Mouse (Mus musculus) frontal cortex, adult (tissue): Measurements from ENCODE around the gene Dusp28.
A peak's percentile ranks its signal among the peaks of the same experiment; 100 is the strongest.

ENCODE experiments used
- ATAC-seq: cut with Nextera tagmentation; 2 replicates; pipeline ENCODE4 v1.9.2; 2017; ENCODE audit warnings: mild to moderate bottlenecking, moderate library complexity, mixed read lengths; ENCODE audit not compliant: low TSS enrichment

Dusp28 gene

GRCm38 (mm10) chr1:92906779-92907631, at the start of gene Dusp28:
Dusp28 (plus strand) TSS chr1:92906981.
- ATAC-seq = peak; percentile 53

- ATAC-seq = peak; percentile 47
Observed at GRCm38 (mm10) chr1:92861503-92861902, 45.3 kb upstream of the Dusp28 start.

- ATAC-seq = no peak
Observed at GRCm38 (mm10) chr1:92863268-92863667, 43.5 kb upstream of the Dusp28 start.

GRCm38 (mm10) chr1:92866170-92866569, 40.6 kb upstream of the Dusp28 start:
- ATAC-seq = no peak

- no peak for ATAC-seq
Observed at GRCm38 (mm10) chr1:92869985-92870384, 36.8 kb upstream of the Dusp28 start.

- ATAC-seq = no peak
Observed at GRCm38 (mm10) chr1:92872666-92873065, 34.1 kb upstream of the Dusp28 start.

- no peak for ATAC-seq
Observed at GRCm38 (mm10) chr1:92874011-92874410, 32.8 kb upstream of the Dusp28 start.

- ATAC-seq = peak; percentile 82
Observed at GRCm38 (mm10) chr1:92875360-92876111, 31.2 kb upstream of the Dusp28 start.

- ATAC-seq = no peak
Observed at GRCm38 (mm10) chr1:92877431-92877978, 29.3 kb upstream of the Dusp28 start.

GRCm38 (mm10) chr1:92878066-92878741, 28.6 kb upstream of the Dusp28 start:
- ATAC-seq = no peak

GRCm38 (mm10) chr1:92879266-92879665, 27.5 kb upstream of the Dusp28 start:
- peak; percentile 66 for ATAC-seq

- ATAC-seq = no peak
Observed at GRCm38 (mm10) chr1:92880101-92880500, 26.7 kb upstream of the Dusp28 start.

- ATAC-seq = no peak
Observed at GRCm38 (mm10) chr1:92881982-92882381, 24.8 kb upstream of the Dusp28 start.

GRCm38 (mm10) chr1:92888901-92889655, 17.7 kb upstream of the Dusp28 start:
- ATAC-seq = no peak

- ATAC-seq = no peak
Observed at GRCm38 (mm10) chr1:92892791-92893190, 14.0 kb upstream of the Dusp28 start.

GRCm38 (mm10) chr1:92893896-92894295, 12.9 kb upstream of the Dusp28 start:
- no peak for ATAC-seq

- peak; percentile 97 for ATAC-seq
Observed at GRCm38 (mm10) chr1:92895089-92895488, 11.7 kb upstream of the Dusp28 start.

GRCm38 (mm10) chr1:92902786-92903185, 4.0 kb upstream of the Dusp28 start, which contains the start of gene Ankmy1:
Ankmy1 (minus strand) TSS chr1:92902906.
- peak; percentile 5; the same call in 1 of the 2 replicates for ATAC-seq

GRCm38 (mm10) chr1:92903627-92904026, 3.2 kb upstream of the Dusp28 start:
- no peak for ATAC-seq

- no peak for ATAC-seq
Observed at GRCm38 (mm10) chr1:92905703-92906310, 974 bp upstream of the Dusp28 start.
